In the genomic region with DNA sequence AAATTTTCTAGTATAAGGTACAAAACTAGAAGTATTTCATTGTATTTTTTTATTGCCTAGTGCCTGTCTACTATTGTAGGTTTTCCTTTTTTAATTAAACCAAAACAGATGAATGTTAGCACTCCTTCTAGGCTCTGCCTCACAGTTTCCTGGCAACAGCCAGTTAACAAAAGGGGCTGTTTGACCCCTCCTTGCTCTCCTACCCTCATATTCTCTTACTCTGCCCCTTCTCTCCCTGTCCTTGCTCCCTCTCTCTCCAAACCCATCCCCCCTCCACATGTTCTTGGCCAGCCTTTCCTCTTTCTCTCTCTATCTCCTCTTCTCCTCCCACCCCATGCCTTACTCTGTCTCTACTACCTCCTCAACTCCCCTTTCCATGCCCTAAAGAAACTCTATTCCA, we compare ENCODE assay signal across 22 mouse cellular contexts. TPM values are rescaled to one million over a fixed set of nuclear protein-coding genes. Genes with fewer than 3 reads are reported as not detected.
DNase-seq lines count a peak whose midpoint lies in the region; ATAC-seq and TF ChIP-seq lines count a peak whose summit lies in the region.
"Had no signal": no experiment of that assay in that cellular context is flagged by ENCODE, and none has a peak within 500 bp of the region (broad histone marks: within the 10 kb centered on the region; RNA-seq: fewer than 3 reads in every experiment).

No protein-coding gene starts in this region.

- H3K4me1 ChIP-seq in forebrain, embryonic 10.5 days: peaks cover 18% of the 10 kb centered on the region
- no peaks in the 10 kb centered on the region for H3K4me1 ChIP-seq in forebrain, postnatal 0 days (ENCODE audit: insufficient read depth)
- H3K4me1 ChIP-seq in midbrain, embryonic 12.5 days: peaks cover 9% of the 10 kb centered on the region
- peaks cover 8% of the 10 kb centered on the region for H3K4me1 ChIP-seq in midbrain, embryonic 13.5 days (replicated peaks)
- H3K4me1 ChIP-seq in forebrain, embryonic 12.5 days: peaks cover 11% of the 10 kb centered on the region
- peaks cover 5% of the 10 kb centered on the region; the same call in 1 of the 2 replicates for H3K4me1 ChIP-seq in hindbrain, embryonic 16.5 days (ENCODE audit: control insufficient read depth, insufficient read depth, low read depth, low read length)
- H3K4me1 ChIP-seq in kidney, adult 2 months (ENCODE audit: control insufficient read depth, insufficient read depth, low read length): no peaks in the 10 kb centered on the region
- H3K4me1 ChIP-seq: intestine, embryonic 15.5 days; liver, embryonic 15.5 days had no signal

- no peak overlapping the region for H3K4me2 ChIP-seq in forebrain, postnatal 0 days (ENCODE audit: low read depth)
- H3K4me2 ChIP-seq in midbrain, embryonic 12.5 days (replicated peaks): no peak overlapping the region
- no peak overlapping the region for H3K4me2 ChIP-seq in midbrain, embryonic 13.5 days (replicated peaks)
- H3K4me2 ChIP-seq in forebrain, embryonic 12.5 days: peak overlapping the region; percentile 9; the same call in 1 of the 2 replicates
- H3K4me2 ChIP-seq in hindbrain, embryonic 16.5 days (ENCODE audit: low read length): no peak overlapping the region
- H3K4me2 ChIP-seq: heart, embryonic 13.5 days; intestine, embryonic 15.5 days; liver, embryonic 15.5 days; neural tube, embryonic 13.5 days had no signal

- H3K36me3 ChIP-seq in forebrain, embryonic 10.5 days (replicated peaks): peaks cover 18% of the 10 kb centered on the region
- no peaks in the 10 kb centered on the region for H3K36me3 ChIP-seq in forebrain, postnatal 0 days (ENCODE audit: insufficient read depth)
- H3K36me3 ChIP-seq in midbrain, embryonic 12.5 days: peaks cover 4% of the 10 kb centered on the region; the same call in 1 of the 2 replicates
- peaks cover 5% of the 10 kb centered on the region; the same call in 1 of the 2 replicates for H3K36me3 ChIP-seq in midbrain, embryonic 13.5 days
- 0 out of 2 replicates have a peak, but pooled peaks cover 6% of the 10 kb centered on the region for H3K36me3 ChIP-seq in forebrain, embryonic 12.5 days (replicated peaks)
- no peaks in the 10 kb centered on the region for H3K36me3 ChIP-seq in hindbrain, embryonic 16.5 days (ENCODE audit: control insufficient read depth, insufficient read depth, low read length)
- no peaks in the 10 kb centered on the region for H3K36me3 ChIP-seq in kidney, adult 2 months (ENCODE audit: control insufficient read depth, insufficient read depth, low read length)
- H3K36me3 ChIP-seq: intestine, embryonic 15.5 days; liver, embryonic 15.5 days; neural tube, embryonic 13.5 days had no signal

- no peak overlapping the region for H3K9ac ChIP-seq in forebrain, postnatal 0 days
- H3K9ac ChIP-seq in midbrain, embryonic 12.5 days (replicated peaks): no peak overlapping the region
- H3K9ac ChIP-seq in midbrain, embryonic 13.5 days (replicated peaks): no peak overlapping the region
- no peak overlapping the region for H3K9ac ChIP-seq in forebrain, embryonic 12.5 days
- H3K9ac ChIP-seq in hindbrain, embryonic 16.5 days (ENCODE audit: low read depth, low read length): no peak overlapping the region
- H3K9ac ChIP-seq: heart, embryonic 13.5 days; intestine, embryonic 15.5 days; liver, embryonic 15.5 days; neural tube, embryonic 13.5 days had no signal

- H3K4me3 ChIP-seq in forebrain, embryonic 10.5 days: no peak overlapping the region
- H3K4me3 ChIP-seq in forebrain, postnatal 0 days (ENCODE audit: low read depth, low read length): no peak overlapping the region
- H3K4me3 ChIP-seq in midbrain, embryonic 12.5 days: no peak overlapping the region
- no peak overlapping the region for H3K4me3 ChIP-seq in midbrain, embryonic 13.5 days (replicated peaks)
- no peak overlapping the region for H3K4me3 ChIP-seq in forebrain, embryonic 12.5 days (replicated peaks)
- no peak overlapping the region for H3K4me3 ChIP-seq in hindbrain, embryonic 16.5 days (ENCODE audit: low read length)
- no peak overlapping the region for H3K4me3 ChIP-seq in kidney, adult 2 months (ENCODE audit: insufficient read depth, low read depth, low read length)
- H3K4me3 ChIP-seq: heart, embryonic 13.5 days; intestine, embryonic 15.5 days; liver, embryonic 15.5 days; neural tube, embryonic 13.5 days had no signal

- TF ChIP-seq POLR2A in kidney, adult 2 months (IDR thresholded peaks at IDR 0.05; ENCODE audit: low read depth, low read length): no peak

- no peak for DNase-seq in forebrain, embryonic 10.5 days (ENCODE audit: extremely low spot score, low spot score)
- no peak for DNase-seq in forebrain, postnatal 0 days
- no peak for DNase-seq in kidney, postnatal 36 days
- DNase-seq in kidney, adult 2 months: no peak
- DNase-seq: adrenal gland, adult 8-10 months; cerebellum, postnatal 10 days; heart, adult 11 months; kidney, postnatal 4 days; right cerebral cortex, postnatal 14 days; thymus, postnatal 4 days had no signal

- no peak for ATAC-seq in forebrain, postnatal 0 days
- ATAC-seq in midbrain, embryonic 12.5 days (ENCODE audit: low FRiP score, low read depth): no peak
- no peak for ATAC-seq in midbrain, embryonic 13.5 days
- ATAC-seq in forebrain, embryonic 12.5 days (ENCODE audit: low FRiP score): peak; percentile 36; the same call in 1 of the 2 replicates
- ATAC-seq in hindbrain, embryonic 16.5 days: peak; percentile 45
- ATAC-seq: CD4-positive, CD25-positive, alpha-beta regulatory T cell, adult 4 months; intestine, embryonic 15.5 days; Patski had no signal

- H3K27ac ChIP-seq in forebrain, embryonic 10.5 days: peak overlapping the region; percentile 79
- H3K27ac ChIP-seq in forebrain, postnatal 0 days (ENCODE audit: low read depth, low read length): no peak overlapping the region
- peak overlapping the region; percentile 44; the same call in 1 of the 2 replicates for H3K27ac ChIP-seq in midbrain, embryonic 12.5 days (replicated peaks)
- no peak overlapping the region for H3K27ac ChIP-seq in midbrain, embryonic 13.5 days
- peak overlapping the region; percentile 36; the same call in 1 of the 2 replicates for H3K27ac ChIP-seq in forebrain, embryonic 12.5 days
- no peak overlapping the region for H3K27ac ChIP-seq in hindbrain, embryonic 16.5 days (ENCODE audit: low read depth, low read length)
- no peak overlapping the region for H3K27ac ChIP-seq in kidney, adult 2 months (ENCODE audit: insufficient read depth, low read depth, low read length)
- H3K27ac ChIP-seq: heart, embryonic 13.5 days; intestine, embryonic 15.5 days; liver, embryonic 15.5 days; macrophage; neural tube, embryonic 13.5 days had no signal

- H3K27me3 ChIP-seq in forebrain, embryonic 10.5 days (ENCODE audit: poor library complexity, severe bottlenecking): no peaks in the 10 kb centered on the region
- H3K27me3 ChIP-seq in forebrain, postnatal 0 days (ENCODE audit: insufficient read depth, low read length): no peaks in the 10 kb centered on the region
- H3K27me3 ChIP-seq in midbrain, embryonic 12.5 days: no peaks in the 10 kb centered on the region
- H3K27me3 ChIP-seq in midbrain, embryonic 13.5 days: no peaks in the 10 kb centered on the region
- H3K27me3 ChIP-seq in forebrain, embryonic 12.5 days: no peaks in the 10 kb centered on the region
- H3K27me3 ChIP-seq in hindbrain, embryonic 16.5 days (replicated peaks; ENCODE audit: control insufficient read depth, insufficient read depth, low read length): no peaks in the 10 kb centered on the region
- H3K27me3 ChIP-seq in kidney, adult 2 months (replicated peaks; ENCODE audit: control insufficient read depth, insufficient read depth, low read length): no peaks in the 10 kb centered on the region
- H3K27me3 ChIP-seq: heart, embryonic 13.5 days; intestine, embryonic 15.5 days; liver, embryonic 15.5 days; neural tube, embryonic 13.5 days; Patski had no signal

- H3K9me3 ChIP-seq in forebrain, embryonic 10.5 days: no peaks in the 10 kb centered on the region
- no peaks in the 10 kb centered on the region for H3K9me3 ChIP-seq in forebrain, postnatal 0 days (ENCODE audit: low read length)
- H3K9me3 ChIP-seq in midbrain, embryonic 12.5 days: no peaks in the 10 kb centered on the region
- no peaks in the 10 kb centered on the region for H3K9me3 ChIP-seq in midbrain, embryonic 13.5 days
- no peaks in the 10 kb centered on the region for H3K9me3 ChIP-seq in forebrain, embryonic 12.5 days
- H3K9me3 ChIP-seq in hindbrain, embryonic 16.5 days (ENCODE audit: control insufficient read depth, low read length): no peaks in the 10 kb centered on the region
- H3K9me3 ChIP-seq: heart, embryonic 13.5 days; intestine, embryonic 15.5 days; liver, embryonic 15.5 days; neural tube, embryonic 13.5 days had no signal

- no peak for TF ChIP-seq CTCF in forebrain, postnatal 0 days (IDR thresholded peaks at IDR 0.05; ENCODE audit: low read depth)
- no peak for TF ChIP-seq CTCF in kidney, adult 2 months (conservative IDR thresholded peaks at IDR 0.05; ENCODE audit: insufficient read depth, insufficient read length, low read depth, low read length)

RNA-seq across cellular contexts. Expression of a gene that starts 53.4 kb away (rescaled TPM):
- 44.4 and 47.4 TPM in 2 replicates for polyA plus RNA-seq in forebrain, embryonic 10.5 days (2016; fragmentation: Nextera tagmentation; extraction: Ambion mirVana)
- total RNA-seq in forebrain, postnatal 0 days (2014; rRNA removed): 32.3 and 42.7 TPM in 2 replicates
- 4.3 and 7.4 TPM in 2 replicates for polyA plus RNA-seq in forebrain, postnatal 0 days (2015; fragmentation: Nextera tagmentation; extraction: Ambion mirVana)
- polyA plus RNA-seq in midbrain, embryonic 12.5 days (2016; fragmentation: Nextera tagmentation; extraction: Ambion mirVana): 46.5 and 48.9 TPM in 2 replicates
- polyA plus RNA-seq in midbrain, embryonic 13.5 days (2015; fragmentation: Nextera tagmentation; extraction: Ambion mirVana): 21.9 and 24.7 TPM in 2 replicates
- 53.8 and 54.1 TPM in 2 replicates for polyA plus RNA-seq in forebrain, embryonic 12.5 days (2016; fragmentation: Nextera tagmentation; extraction: Ambion mirVana)
- polyA plus RNA-seq in hindbrain, embryonic 16.5 days (2015; fragmentation: Nextera tagmentation; extraction: Ambion mirVana): 11.7 and 13.7 TPM in 2 replicates
- 9.9 and 11.4 TPM in 2 replicates for polyA plus RNA-seq in kidney, adult 2 months (2012; rRNA removed)
- total RNA-seq: monocyte, adult 5-6 weeks had no signal
- polyA plus RNA-seq: macrophage had no signal

Comparison
In these comparisons a context has a peak if more than half of its experiments do, and no peak if none do; other contexts are left out.
1. H3K27ac ChIP-seq: peak in forebrain, embryonic 10.5 days (single experiment), midbrain, embryonic 12.5 days (single experiment) and forebrain, embryonic 12.5 days (single experiment); none in forebrain, postnatal 0 days (single experiment), midbrain, embryonic 13.5 days (single experiment), hindbrain, embryonic 16.5 days (single experiment) and kidney, adult 2 months (single experiment).
2. ATAC-seq: peak in forebrain, embryonic 12.5 days (single experiment) and hindbrain, embryonic 16.5 days (single experiment); none in forebrain, postnatal 0 days (single experiment), midbrain, embryonic 12.5 days (single experiment) and midbrain, embryonic 13.5 days (single experiment).